Mouse (Mus musculus) liver, embryonic 14.5 days (tissue): ENCODE data around the gene Tyrp1.

Experiments
- CTCF ChIP-seq: IDR thresholded peaks from 2 replicates; pipeline ENCODE4 v1.5.1; 2016; ENCODE audit warnings: antibody characterized with exemption, low read depth, control low read depth
- EP300 ChIP-seq: IDR thresholded peaks from 2 replicates; pipeline ENCODE4 v1.6.1; 2016; ENCODE audit warnings: antibody characterized with exemption, low read depth

- TF ChIP-seq CTCF, result no peak
- no peak for TF ChIP-seq EP300
Measured at GRCm38 (mm10) chr4:80852590-80853425, 18.9 kb downstream of the Tyrp1 start.
